Mouse (Mus musculus) bone marrow macrophage, adult 2 months (primary cell): ENCODE measurements at regions not wholly inside any gene's neighbourhood (a gene's known extent, or its start where the extent isn't known, plus 50 kb on each side); places are given as distances from the start of the nearest gene placed in this dataset.

Experiments used
- CTCF ChIP-seq: IDR thresholded peaks from 2 replicates; pipeline ENCODE4 v1.5.1; 2012; ENCODE audit warnings: low read depth, mild to moderate bottlenecking, low read length, moderate library complexity
- POLR2A ChIP-seq: IDR thresholded peaks from 2 replicates; pipeline ENCODE4 v1.6.1; 2012; ENCODE audit warnings: mild to moderate bottlenecking, low read depth, low read length, borderline replicate concordance

DNA sequence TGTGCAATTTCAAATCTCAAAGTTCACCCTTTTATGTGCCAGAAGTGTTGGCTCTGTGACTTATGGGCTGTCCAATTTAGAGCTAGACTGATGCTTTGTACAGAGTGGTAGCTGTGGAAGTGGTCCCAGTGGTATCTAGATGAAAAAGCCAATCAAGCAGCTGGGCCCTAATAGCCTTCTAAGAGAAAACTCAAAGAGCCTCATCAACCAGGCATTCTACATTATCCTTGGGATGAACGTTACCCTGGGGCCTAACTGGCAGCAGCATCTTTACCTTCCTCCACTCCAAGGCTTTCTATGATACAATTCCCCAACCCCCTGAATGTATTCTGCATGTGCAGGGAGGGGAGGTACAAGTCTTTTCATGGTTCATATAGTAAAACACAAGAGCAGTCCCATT lies 140.4 kb downstream of the Gm11146 start:
- TF ChIP-seq CTCF = no peak
- no peak for TF ChIP-seq POLR2A
